Mouse (Mus musculus) kidney, adult 2 months (tissue): ENCODE data around the gene Lca5l.

Source experiments
- CTCF ChIP-seq: fragments of 200-500 bp; conservative IDR thresholded peaks from 2 replicates; pipeline ENCODE4 v1.5.1; 2011; ENCODE audit warnings: low read depth, mild to moderate bottlenecking, control low read depth, low read length, moderate library complexity, mixed read lengths; ENCODE audit not compliant: insufficient read depth, insufficient read length
- POLR2A ChIP-seq: fragments of 200-500 bp; IDR thresholded peaks from one replicate; pipeline ENCODE4 v1.6.1; 2011; ENCODE audit warnings: low read depth, low read length, control low read depth

GRCm38 (mm10) chr16:96112769-96113168, 79.3 kb downstream of the Lca5l start:
- TF ChIP-seq CTCF, result no peak
- TF ChIP-seq POLR2A, result no peak
